Mouse (Mus musculus) NIH3T3 (cell line): ENCODE measurements at regions not wholly inside any gene's neighbourhood (a gene's known extent, or its start where the extent isn't known, plus 50 kb on each side); places are given as distances from the start of the nearest gene placed in this dataset.

Experiments used
- DNase-seq: peaks from one replicate; pipeline ENCODE4 v3.0.0-alpha.2; 2012; ENCODE audit warnings: low read depth

DNA sequence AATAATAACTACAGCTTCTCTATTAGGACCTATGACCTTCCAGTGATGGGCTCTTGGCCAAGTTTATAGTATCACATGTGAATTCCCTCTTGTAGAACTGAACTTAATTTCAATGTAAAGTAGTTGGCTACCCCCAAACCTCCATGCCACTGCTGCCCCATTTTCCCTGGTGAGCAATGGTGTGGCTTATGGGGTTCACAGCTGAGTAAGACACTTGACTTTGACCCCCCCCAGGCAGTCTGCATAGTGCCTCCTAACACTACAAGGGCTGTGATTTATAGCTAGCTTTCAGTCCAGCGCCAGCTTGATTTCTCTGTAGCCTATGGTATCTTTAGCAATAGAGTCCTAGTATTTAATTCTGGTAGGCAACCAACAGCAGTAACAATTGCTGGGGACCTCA, 113.1 kb downstream of the Mis18a start:
- no peak for DNase-seq

DNA sequence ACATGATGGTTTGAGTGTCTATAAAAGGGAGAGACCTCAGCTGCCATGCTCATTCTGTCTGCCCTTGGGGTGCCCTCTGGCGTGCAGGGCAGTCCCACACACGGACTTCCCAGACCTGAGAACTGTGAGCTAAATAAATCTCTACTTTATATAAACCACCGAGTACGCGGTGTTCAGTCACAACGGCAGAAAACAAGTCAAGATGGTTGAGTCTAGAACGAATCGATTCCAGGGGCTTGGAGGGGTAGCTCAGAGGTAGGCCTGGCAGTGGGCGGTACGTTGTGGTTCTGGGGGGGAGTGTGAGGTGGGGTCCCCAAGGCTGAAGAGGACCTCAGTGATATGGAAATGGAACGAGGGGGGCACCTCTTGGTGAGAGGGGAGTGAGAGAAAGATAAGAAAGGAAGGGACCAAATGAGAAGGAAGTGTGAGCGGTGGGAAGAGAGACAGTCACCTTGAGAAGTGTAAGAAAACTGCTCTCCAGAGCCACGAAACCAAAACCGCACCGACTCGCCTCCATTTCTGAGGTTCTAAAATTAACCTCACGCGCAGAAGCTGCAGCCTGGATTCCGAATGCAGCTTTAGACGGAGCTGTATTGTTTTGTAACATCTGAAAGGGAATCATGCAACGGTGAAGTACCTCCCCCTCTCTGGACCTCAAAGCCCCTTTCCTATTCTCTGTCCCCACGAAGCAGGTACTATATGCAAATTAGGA, 117.0 kb downstream of the Mis18a start:
- DNase-seq: no peak

DNA sequence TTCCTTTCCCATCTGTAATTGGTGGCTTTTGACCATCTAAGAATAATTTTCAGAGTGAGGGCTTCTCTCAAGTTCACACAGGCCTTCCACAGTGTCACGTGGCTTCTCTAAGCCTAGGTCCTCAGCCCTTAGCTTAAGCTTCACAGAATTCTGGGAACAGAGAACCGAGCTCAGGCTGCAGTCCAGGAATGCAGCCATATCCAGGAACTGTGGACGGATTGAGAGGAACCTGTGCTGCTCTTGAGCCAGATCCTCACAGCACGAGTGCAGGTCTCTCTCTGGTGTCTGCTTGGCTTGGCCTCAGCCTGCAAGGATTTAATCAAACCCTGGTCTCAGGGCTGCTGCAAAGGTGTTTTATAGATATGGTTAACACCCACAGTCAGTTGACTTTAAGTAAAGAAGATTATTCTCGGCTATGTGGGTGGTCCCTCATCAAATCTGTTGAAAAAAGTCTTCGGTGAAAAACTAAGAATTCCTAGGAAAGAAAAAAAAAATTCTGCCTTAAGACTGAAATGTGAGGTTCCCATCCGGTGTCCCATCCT, 127.8 kb downstream of the Mis18a start:
- no peak for DNase-seq

DNA sequence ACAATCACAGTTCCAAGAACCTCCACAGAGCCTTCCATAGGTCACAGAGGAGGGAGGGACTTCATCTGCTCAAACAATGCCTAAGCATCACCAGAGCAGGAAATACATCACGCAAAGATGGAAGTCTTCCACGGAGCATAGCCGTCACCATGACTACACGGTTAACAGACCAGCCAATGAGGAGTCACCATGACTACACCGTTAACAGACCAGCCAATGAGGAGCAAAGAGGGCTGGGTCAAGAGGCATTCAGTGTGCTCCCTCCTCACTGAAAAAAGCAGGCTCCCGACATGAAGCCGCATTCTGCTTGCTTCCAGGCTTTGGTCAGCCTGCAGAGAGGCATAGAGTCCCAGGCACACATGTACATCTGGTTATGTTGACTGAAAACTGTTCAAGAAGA, 128.5 kb downstream of the Mis18a start:
- no peak for DNase-seq

DNA sequence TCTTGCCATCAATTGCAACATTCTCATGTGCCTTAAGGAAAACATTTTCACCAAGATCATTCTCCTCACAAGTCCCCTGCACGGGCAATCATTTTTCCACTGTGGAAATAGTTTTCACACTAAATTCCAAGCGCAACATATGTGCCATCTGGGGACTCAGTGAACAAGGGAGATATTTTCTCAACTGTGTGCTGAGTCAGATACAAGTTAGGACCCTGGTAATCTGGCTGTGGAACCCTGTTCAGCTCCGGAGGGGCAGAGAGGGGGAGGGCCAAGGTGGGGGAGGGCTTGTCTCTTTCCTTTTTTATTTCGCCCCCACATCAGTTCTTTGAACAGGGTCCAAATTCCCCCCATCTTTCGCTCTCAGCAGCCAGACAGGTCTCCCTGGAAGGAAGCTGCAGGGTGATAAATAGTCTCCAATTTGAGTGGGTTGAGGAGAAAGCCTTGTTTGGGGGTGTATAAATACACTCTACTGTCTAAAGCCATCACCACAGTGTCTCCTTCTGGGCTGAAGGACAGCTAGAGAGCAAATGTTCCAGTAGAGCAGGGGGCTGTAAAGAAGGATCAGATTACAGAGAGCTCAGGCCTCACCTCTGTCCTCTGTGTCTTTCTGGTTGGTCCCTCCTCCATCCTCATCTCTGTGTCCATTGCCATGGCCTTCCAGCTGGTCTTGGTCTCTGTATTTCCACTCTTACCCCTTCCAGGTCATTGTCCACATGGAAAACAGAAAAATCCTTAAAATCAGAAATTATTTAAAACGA, 134.3 kb downstream of the Mis18a start:
- no peak for DNase-seq

DNA sequence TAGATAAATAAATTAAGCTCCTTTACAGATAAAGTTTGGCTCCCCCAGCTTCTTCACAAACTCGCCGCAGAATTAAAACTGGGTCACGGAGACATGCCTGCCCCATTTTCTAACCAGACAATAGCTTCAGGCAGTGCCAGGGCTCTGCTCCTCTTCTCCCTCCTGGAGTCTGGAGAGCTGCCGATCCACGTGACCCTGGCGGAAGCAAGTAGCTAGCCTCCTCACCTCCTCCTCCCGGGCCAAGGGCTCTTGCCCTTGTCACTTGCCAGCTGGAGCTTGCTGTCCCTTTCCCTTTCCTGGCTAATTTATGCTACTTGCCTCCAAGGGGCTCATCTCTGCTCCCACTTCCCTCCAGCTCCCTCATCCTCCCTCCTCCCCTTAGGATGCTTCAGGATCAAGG, 142.0 kb downstream of the Mis18a start:
- no peak for DNase-seq

DNA sequence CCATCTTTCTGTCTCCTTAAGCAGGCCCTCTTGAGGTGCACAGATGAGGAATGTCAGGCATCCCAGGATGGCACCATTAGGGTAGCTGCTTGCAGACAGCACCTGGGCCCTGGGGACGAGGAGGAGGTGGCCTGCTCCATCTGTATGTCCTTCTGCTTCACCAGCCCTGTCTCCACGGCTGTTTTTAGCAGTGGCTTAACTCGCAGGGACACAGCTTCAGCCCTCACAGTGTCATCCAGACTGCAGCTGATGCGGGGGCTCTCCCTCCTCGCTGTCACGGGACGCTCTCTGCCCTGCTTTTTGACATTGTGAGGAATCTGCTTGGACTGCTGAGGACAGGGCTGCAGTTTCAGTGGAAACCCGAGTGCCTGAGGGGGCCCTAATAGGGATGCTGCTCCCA, 146.8 kb downstream of the Mis18a start:
- DNase-seq: no peak

DNA sequence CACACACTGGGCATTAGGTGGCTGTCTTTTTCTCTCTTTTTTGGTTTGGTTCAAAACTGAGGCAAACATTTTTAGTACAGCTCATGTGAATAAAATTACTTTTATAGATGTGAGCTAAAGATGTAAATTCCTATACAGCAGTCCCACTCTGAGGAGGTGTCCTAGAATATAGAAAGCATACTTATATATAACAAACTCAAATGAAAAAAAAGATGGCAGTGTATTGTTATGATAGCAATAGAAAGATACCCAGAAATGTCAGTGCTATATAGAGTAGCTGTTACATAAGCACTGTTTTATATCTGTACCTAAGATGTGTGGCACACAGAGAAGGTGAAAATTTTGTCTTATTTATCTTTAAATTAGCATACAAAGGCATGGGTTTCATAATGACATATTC, 156.1 kb downstream of the Mis18a start:
- no peak for DNase-seq

DNA sequence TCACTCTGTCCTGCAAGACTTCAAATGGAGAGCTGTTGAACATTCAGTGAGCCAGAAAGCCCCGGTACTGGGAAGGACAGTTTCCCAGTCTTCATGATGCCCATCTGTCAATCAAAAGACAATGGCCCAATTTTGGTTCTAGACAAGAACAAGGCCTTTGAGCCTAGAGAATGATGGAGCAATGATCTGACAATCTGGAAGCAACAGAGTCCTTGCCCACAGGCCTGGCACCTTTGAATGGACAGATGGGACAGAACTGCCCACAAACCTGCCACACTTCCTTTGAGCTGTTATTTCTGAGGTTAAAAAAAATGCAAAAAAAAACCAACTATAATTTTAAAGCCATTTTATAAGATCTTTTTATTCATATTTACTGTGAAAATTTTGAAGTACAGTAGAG, 157.4 kb downstream of the Mis18a start:
- no peak for DNase-seq

DNA sequence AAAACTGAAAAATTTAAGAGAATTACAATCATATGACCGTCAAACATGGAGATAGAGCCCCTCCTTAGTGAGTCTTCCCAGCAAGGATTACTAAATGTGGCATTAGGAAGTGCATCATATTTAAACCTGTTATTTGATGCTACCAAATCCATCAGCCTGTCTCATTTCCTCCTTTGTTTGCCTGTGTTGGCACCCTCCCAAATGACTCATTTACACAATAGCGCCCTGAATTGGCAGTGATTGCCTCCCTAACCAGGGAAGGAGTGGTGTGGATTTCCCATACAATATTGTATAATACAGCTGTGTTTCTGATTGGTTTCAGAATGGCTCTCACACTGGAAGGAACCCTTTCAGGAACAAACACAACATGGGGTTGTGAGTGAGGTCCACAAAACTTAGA, 162.0 kb downstream of the Mis18a start:
- peak; percentile 55 for DNase-seq

DNA sequence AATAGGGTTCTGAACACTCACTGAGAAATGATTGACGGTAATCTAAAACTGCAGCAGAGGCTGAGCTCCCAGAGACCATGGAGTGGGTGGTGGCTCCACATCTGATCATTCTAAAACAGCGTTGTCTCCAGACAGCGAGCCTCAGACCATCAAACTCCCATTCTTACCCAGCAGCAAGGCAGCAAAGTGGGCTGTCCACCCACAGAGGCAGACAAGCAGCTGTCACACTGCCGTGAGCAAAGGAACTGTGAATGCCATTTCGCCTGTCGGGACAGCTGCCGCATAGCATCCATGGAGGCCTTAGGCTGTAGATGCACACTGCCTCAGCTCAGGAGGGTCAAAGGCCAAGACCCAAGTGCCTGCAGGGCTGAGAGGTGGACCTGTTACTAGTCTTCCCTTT, 167.3 kb downstream of the Hunk start:
- DNase-seq: no peak

DNA sequence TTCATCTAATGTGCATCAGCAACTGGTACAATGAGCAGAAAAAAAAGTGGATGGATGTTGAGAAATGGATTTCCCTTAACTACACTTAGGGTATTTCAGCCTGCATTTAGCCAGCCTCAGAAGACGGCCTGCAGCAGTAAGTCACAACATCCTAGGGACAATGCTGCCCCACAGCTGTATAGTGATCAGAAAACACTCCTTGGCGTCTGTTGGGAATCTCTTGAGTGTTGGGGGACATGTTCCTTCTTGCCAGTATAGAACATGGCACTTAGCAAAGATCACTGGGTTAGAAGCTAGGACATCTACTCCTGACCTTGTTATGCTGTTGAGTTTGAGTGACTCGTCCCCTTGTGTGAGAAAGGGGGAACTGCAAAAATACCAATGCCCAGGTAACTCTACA, 165.2 kb downstream of the Hunk start:
- DNase-seq: no peak

DNA sequence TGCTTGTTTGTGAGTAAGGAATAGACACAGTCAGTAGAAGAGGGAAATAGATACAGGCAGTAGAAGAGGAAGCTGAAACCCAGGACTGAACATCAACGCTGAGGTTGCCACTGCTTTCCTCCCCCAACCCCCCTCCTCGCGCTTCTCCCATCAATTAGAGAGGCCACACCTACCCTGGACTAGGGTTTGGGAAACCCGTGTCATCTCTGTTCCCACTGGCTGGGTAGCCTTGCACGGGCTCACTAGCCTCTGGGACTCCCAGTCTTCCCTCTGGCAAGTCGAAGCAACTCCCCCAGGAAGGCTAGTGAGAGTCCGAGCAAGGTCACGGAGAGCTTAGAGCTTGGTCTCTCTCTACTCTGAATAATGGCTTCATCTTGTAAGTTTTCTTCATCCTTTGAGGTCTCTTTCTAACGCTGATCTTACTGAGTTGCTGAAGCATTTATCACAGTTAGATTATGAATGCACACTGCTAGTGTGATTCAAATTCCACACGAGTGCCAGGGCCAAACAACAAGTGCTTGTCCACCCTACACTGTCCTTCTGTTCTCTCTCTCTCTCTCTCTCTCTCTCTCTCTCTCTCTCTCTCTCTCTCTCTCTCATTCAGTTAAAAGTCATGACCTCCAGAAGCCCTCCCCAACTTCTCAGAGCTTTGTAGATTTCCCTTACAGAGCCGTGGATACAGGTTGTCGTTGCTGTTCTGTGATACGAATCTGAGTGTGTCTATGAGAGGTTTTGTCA, 164.4 kb downstream of the Hunk start:
- DNase-seq: no peak
